ENCODE assay signal across 21 mouse cellular contexts in genomic region chr2:135683684-135684440, GRCm38 (mm10). TPM values are rescaled to one million over a fixed set of nuclear protein-coding genes. Genes with fewer than 3 reads are reported as not detected.
A peak's percentile ranks its signal among the peaks of the same experiment; 100 is the strongest.
DNase-seq lines count a peak whose midpoint lies in the region; ATAC-seq and TF ChIP-seq lines count a peak whose summit lies in the region.
"Had no signal": no experiment of that assay in that cellular context is flagged by ENCODE, and none has a peak within 500 bp of the region (broad histone marks: within the 10 kb centered on the region; RNA-seq: fewer than 3 reads in every experiment).

No protein-coding gene starts in this region.

- H3K27me3 ChIP-seq in forebrain, embryonic 13.5 days = no peaks in the 10 kb centered on the region
- no peaks in the 10 kb centered on the region for H3K27me3 ChIP-seq in forebrain, embryonic 11.5 days (ENCODE audit: control insufficient read depth, insufficient read depth, low read length)
- peaks cover under 1% of the 10 kb centered on the region; the same call in 1 of the 2 replicates for H3K27me3 ChIP-seq in kidney, embryonic 14.5 days (ENCODE audit: control insufficient read depth, insufficient read depth, low read length)
- no peaks in the 10 kb centered on the region for H3K27me3 ChIP-seq in kidney, adult 2 months (replicated peaks; ENCODE audit: control insufficient read depth, insufficient read depth, low read length)
- H3K27me3 ChIP-seq: embryonic facial prominence, embryonic 15.5 days; heart, embryonic 13.5 days; midbrain, embryonic 15.5 days; neural tube, embryonic 15.5 days had no signal

- H3K4me3 ChIP-seq in forebrain, embryonic 13.5 days = no peak overlapping the region
- H3K4me3 ChIP-seq in forebrain, embryonic 11.5 days (ENCODE audit: low read depth, low read length) = no peak overlapping the region
- no peak overlapping the region for H3K4me3 ChIP-seq in kidney, embryonic 14.5 days (ENCODE audit: low read length)
- no peak overlapping the region for H3K4me3 ChIP-seq in kidney, adult 2 months (ENCODE audit: insufficient read depth, low read depth, low read length)
- H3K4me3 ChIP-seq in brown adipose tissue, adult 24 weeks (ENCODE audit: insufficient read depth, low read depth, low read length) = no peak overlapping the region
- H3K4me3 ChIP-seq: embryonic facial prominence, embryonic 15.5 days; heart, embryonic 13.5 days; limb, embryonic 10.5 days; midbrain, embryonic 15.5 days; myocyte; neural tube, embryonic 15.5 days had no signal

- no peaks in the 10 kb centered on the region for H3K36me3 ChIP-seq in forebrain, embryonic 13.5 days (ENCODE audit: poor library complexity, severe bottlenecking)
- no peaks in the 10 kb centered on the region for H3K36me3 ChIP-seq in forebrain, embryonic 11.5 days (ENCODE audit: control insufficient read depth, insufficient read depth, low read length)
- no peaks in the 10 kb centered on the region for H3K36me3 ChIP-seq in kidney, embryonic 14.5 days (ENCODE audit: control insufficient read depth, insufficient read depth, low read length)
- no peaks in the 10 kb centered on the region for H3K36me3 ChIP-seq in kidney, adult 2 months (ENCODE audit: control insufficient read depth, insufficient read depth, low read length)
- H3K36me3 ChIP-seq: embryonic facial prominence, embryonic 15.5 days; heart, embryonic 13.5 days; limb, embryonic 10.5 days; midbrain, embryonic 15.5 days; neural tube, embryonic 15.5 days had no signal

- H3K9ac ChIP-seq in forebrain, embryonic 13.5 days = no peak overlapping the region
- H3K9ac ChIP-seq in forebrain, embryonic 11.5 days (ENCODE audit: low read length) = no peak overlapping the region
- H3K9ac ChIP-seq in kidney, embryonic 14.5 days (ENCODE audit: low read depth, low read length) = no peak overlapping the region
- H3K9ac ChIP-seq: embryonic facial prominence, embryonic 15.5 days; heart, embryonic 13.5 days; midbrain, embryonic 15.5 days; neural tube, embryonic 15.5 days had no signal

- peak; percentile 90 for ATAC-seq in forebrain, embryonic 13.5 days
- ATAC-seq in forebrain, embryonic 11.5 days (replicated peaks; ENCODE audit: low FRiP score) = no peak
- ATAC-seq in kidney, embryonic 14.5 days (ENCODE audit: low FRiP score, low TSS enrichment) = peak; percentile 77
- ATAC-seq: hindbrain, postnatal 0 days; midbrain, embryonic 15.5 days had no signal

- H3K9me3 ChIP-seq in forebrain, embryonic 13.5 days (replicated peaks) = no peaks in the 10 kb centered on the region
- H3K9me3 ChIP-seq in forebrain, embryonic 11.5 days (ENCODE audit: control insufficient read depth, low read length) = no peaks in the 10 kb centered on the region
- no peaks in the 10 kb centered on the region for H3K9me3 ChIP-seq in kidney, embryonic 14.5 days (ENCODE audit: control insufficient read depth, low read length)
- H3K9me3 ChIP-seq: embryonic facial prominence, embryonic 15.5 days; heart, embryonic 13.5 days; limb, embryonic 10.5 days; midbrain, embryonic 15.5 days; neural tube, embryonic 15.5 days had no signal

- no peak for TF ChIP-seq POLR2A in kidney, adult 2 months (IDR thresholded peaks at IDR 0.05; ENCODE audit: low read depth, low read length)

- no peak for DNase-seq in forebrain, embryonic 11.5 days (ENCODE audit: low spot score)
- no peak for DNase-seq in kidney, adult 2 months
- DNase-seq in layer of hippocampus, adult 9-11 months = peak; percentile 79
- DNase-seq in embryo, embryonic 11 days = no peak
- DNase-seq in cerebellum, postnatal 36 days = no peak
- DNase-seq: adrenal gland, adult 2 months; cerebellum, postnatal 14 days; kidney, adult 18-20 months; lung, adult 18-20 months; thymus, postnatal 36 days had no signal

- H3K27ac ChIP-seq in forebrain, embryonic 13.5 days = no peak overlapping the region
- no peak overlapping the region for H3K27ac ChIP-seq in forebrain, embryonic 11.5 days (ENCODE audit: low read depth, low read length)
- H3K27ac ChIP-seq in kidney, embryonic 14.5 days (ENCODE audit: low read depth, low read length) = no peak overlapping the region
- no peak overlapping the region for H3K27ac ChIP-seq in kidney, adult 2 months (ENCODE audit: insufficient read depth, low read depth, low read length)
- 0 out of 2 replicates have a peak overlapping the region, but pooled peaks have one; percentile 31 for H3K27ac ChIP-seq in brown adipose tissue, adult 24 weeks (replicated peaks; ENCODE audit: low read depth, low read length)
- H3K27ac ChIP-seq: embryonic facial prominence, embryonic 15.5 days; heart, embryonic 13.5 days; hindbrain, postnatal 0 days; limb, embryonic 10.5 days; midbrain, embryonic 15.5 days; neural tube, embryonic 15.5 days had no signal

- no peak overlapping the region for H3K4me2 ChIP-seq in forebrain, embryonic 13.5 days
- no peak overlapping the region for H3K4me2 ChIP-seq in forebrain, embryonic 11.5 days (ENCODE audit: low read depth, low read length, severe bottlenecking)
- H3K4me2 ChIP-seq in kidney, embryonic 14.5 days (replicated peaks; ENCODE audit: low read depth, low read length) = no peak overlapping the region
- H3K4me2 ChIP-seq: embryonic facial prominence, embryonic 15.5 days; heart, embryonic 13.5 days; liver, embryonic 11.5 days; midbrain, embryonic 15.5 days; neural tube, embryonic 15.5 days had no signal

- H3K4me1 ChIP-seq in forebrain, embryonic 13.5 days = no peaks in the 10 kb centered on the region
- no peaks in the 10 kb centered on the region for H3K4me1 ChIP-seq in forebrain, embryonic 11.5 days (replicated peaks; ENCODE audit: control insufficient read depth, insufficient read depth, low read length)
- H3K4me1 ChIP-seq in kidney, embryonic 14.5 days (ENCODE audit: control insufficient read depth, insufficient read depth, low read length) = no peaks in the 10 kb centered on the region
- H3K4me1 ChIP-seq in kidney, adult 2 months (ENCODE audit: control insufficient read depth, insufficient read depth, low read length) = 0 out of 2 replicates have a peak, but pooled peaks cover 3% of the 10 kb centered on the region
- peaks cover 30% of the 10 kb centered on the region for H3K4me1 ChIP-seq in brown adipose tissue, adult 24 weeks (ENCODE audit: control insufficient read depth, insufficient read depth, insufficient read length, low read length)
- H3K4me1 ChIP-seq: limb, embryonic 10.5 days; midbrain, embryonic 15.5 days; neural tube, embryonic 15.5 days had no signal

- WGBS in forebrain, embryonic 13.5 days = 72% methylated on average over 10 of the region's 10 CpGs
- 85% methylated on average over 10 of the region's 10 CpGs for WGBS in forebrain, embryonic 11.5 days
- 51% methylated on average over 10 of the region's 10 CpGs for WGBS in kidney, embryonic 14.5 days
- 70% methylated on average over 10 of the region's 10 CpGs for WGBS in kidney, adult 2 months

- TF ChIP-seq CTCF in kidney, adult 2 months (conservative IDR thresholded peaks at IDR 0.05; ENCODE audit: insufficient read depth, insufficient read length, low read depth, low read length) = no peak

RNA-seq across cellular contexts. Expression of gene Plcb4, which starts 25.1 kb away (rescaled TPM):
- 18.6 and 19.4 TPM in 2 replicates for polyA plus RNA-seq in forebrain, embryonic 13.5 days (2015; fragmentation: Nextera tagmentation; extraction: Ambion mirVana)
- polyA plus RNA-seq in forebrain, embryonic 11.5 days (2014; fragmentation: Nextera tagmentation; extraction: Ambion mirVana) = 19.6 and 24.1 TPM in 2 replicates
- polyA plus RNA-seq in kidney, embryonic 14.5 days (2014; fragmentation: Nextera tagmentation; extraction: Ambion mirVana) = 19.7 and 21.2 TPM in 2 replicates
- 5.1 and 6.1 TPM in 2 replicates for polyA plus RNA-seq in kidney, adult 2 months (2012; rRNA removed)
- polyA plus RNA-seq in brown adipose tissue, adult 24 weeks (2012; ENCODE audit: insufficient read depth, insufficient read length, missing spikeins) = 37.9 and 41.3 TPM in 2 replicates
